Mouse (Mus musculus): ENCODE measurements around the gene Rab11fip3. TPM values are rescaled to one million over a fixed set of nuclear protein-coding genes. Genes with fewer than 3 reads are reported as not detected.
"Not testable (repeated sequence)": the region's sequence is repeated elsewhere in the genome, so short reads cannot be mapped to it uniquely, and the experiment has no call there.

Gene Rab11fip3
- polyA plus RNA-seq (2017; shearing (Covaris generic)) = 1 to 10 TPM; 1.8 to 2.3 TPM

DNA sequence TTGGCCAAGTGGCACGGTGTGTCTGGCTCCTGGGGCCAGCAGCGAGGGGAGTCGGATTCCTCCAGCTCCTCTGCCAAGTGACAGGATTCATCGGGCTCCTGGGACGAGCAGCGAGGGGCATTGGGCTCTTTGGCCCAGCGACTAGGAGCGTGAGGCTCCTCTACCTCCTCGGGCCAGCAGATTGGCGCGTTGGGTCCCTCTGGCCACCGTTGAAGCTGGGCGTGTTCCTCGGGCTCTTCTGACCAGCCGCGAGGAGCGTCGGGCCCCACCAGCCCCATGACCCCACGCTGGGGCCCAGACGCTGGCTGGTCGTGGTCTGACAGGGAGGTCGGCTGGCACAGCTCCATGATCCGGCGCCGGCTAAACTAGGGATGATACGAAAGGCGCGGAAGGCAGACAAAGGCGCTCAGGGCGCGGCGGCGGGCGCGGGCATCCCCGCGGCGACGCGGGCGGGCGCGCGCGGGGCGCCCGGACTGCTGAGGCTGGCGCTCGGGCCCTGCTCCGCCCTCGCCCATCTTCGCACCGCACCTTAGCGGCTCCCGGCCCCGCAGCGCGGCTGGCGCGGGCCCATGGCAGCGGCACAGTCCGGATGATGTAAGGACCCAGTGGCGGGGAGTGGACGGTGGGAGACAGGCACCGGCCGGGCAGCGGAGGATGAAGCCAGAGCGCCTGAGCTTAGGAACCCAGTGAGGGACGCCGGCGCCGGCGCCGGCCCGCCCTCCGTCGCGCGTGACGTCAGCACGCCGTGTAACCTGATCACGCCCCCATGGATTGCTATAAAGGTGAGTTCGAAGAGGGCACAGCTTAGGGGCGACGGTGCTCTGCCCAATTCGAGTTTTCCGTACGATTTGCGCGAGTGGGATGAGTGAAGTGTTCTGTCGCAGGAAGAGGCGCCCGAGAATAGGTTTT is at the start of gene Rab11fip3:
Rab11fip3 (minus strand) TSS at position 725 of the 909 bp plus-strand sequence.
- peak; percentile 97 for ATAC-seq

GRCm38 (mm10) chr17:26116503-26117258 is 47.3 kb upstream of the Rab11fip3 start:
- no peak for ATAC-seq

- ATAC-seq = no peak
These were observed 46.7 kb upstream of the Rab11fip3 start for GRCm38 (mm10) chr17:26115956-26116487.

- ATAC-seq = no peak
These were observed 46.0 kb upstream of the Rab11fip3 start for GRCm38 (mm10) chr17:26115205-26115898.

- not testable (repeated sequence) for ATAC-seq
These were observed 45.1 kb upstream of the Rab11fip3 start for GRCm38 (mm10) chr17:26114461-26114860.

DNA sequence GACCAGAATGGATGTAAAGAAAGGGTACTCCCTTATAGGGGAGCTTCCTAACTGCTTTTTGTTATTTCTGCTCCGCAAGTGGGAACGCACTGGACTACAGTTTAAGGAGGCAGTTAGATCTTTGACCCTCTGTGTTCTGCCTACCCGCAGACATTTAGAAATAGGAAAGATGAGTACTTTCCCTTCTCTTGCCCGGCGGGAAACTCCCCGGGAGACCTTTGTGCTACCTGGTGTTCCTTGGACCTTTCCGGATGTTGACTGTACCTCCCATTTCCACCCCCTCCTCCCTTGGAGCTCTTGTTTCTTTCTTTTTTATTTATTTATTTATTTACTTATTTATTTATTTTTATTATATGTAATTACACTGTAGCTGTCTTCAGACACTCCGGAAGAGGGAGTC is 44.7 kb upstream of the Rab11fip3 start:
- ATAC-seq = no peak

DNA sequence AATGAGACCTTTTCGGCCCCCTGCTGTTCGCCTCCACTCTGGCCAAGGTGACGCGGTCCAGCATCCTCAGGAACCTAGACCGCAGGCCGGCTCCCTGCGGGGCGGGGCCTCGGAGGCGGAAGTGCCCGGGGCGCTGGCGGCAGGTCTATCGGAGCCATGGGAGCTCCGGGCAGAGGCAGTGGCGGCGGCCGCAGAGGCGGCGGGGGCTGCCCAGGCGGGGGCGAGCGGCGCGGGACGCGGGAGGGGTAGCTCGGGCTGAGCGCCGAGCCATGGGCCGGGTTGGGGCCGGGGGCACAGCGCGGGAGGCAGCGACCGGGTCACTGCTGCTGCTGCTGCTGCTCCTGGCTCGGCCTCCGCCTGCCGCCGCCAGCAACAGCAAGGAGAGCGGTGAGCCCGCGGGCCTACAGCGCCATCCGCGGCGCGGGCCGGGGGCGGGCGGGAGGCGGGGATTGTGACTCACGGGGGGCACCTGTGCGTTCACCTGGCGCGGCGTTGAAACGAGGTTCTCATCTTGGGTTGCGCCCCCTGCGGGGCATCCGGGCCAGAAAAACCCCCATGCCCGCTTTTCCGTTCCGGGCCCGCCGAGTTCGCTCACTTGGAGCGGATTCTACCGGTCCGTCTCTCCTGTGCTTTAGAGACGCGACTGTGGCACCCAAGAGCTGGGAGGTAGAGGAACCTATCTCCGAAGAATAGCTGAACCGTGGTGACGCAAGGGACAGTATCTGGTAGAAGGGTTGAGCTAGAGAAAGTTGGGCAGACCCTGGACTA is 44.0 kb upstream of the Rab11fip3 start, which contains the start of gene Tmem8:
Tmem8 (plus strand) TSS at position 119 of the 768 bp plus-strand sequence.
- ATAC-seq = peak; percentile 82

GRCm38 (mm10) chr17:26112751-26113150 is 43.4 kb upstream of the Rab11fip3 start:
- ATAC-seq = peak; percentile 25

DNA sequence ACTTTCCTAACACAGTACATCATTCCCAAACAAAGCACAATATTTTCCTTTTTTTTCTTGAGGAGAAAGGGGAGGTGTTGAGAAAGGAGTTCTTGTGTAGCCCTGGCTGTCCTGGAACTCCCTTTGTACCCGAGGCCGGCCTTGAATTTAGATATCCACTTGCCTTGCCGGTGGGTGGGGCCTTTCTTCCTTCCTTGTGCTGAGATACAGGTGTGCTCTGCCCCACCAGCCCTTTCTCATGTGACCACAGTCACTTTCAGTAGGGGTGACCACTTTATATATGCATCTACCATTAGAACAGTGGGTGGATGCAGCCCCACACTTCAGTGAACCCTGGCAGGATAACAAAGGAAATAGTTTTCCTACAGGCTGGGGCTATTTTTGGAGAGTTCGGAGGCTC is 42.4 kb upstream of the Rab11fip3 start:
- no peak for ATAC-seq

- no peak for ATAC-seq
These were observed 41.7 kb upstream of the Rab11fip3 start for GRCm38 (mm10) chr17:26111024-26111423.

GRCm38 (mm10) chr17:26110156-26110555 is 40.8 kb upstream of the Rab11fip3 start:
- no peak for ATAC-seq

- no peak for ATAC-seq
These were observed 36.3 kb upstream of the Rab11fip3 start for GRCm38 (mm10) chr17:26105619-26106018.

DNA sequence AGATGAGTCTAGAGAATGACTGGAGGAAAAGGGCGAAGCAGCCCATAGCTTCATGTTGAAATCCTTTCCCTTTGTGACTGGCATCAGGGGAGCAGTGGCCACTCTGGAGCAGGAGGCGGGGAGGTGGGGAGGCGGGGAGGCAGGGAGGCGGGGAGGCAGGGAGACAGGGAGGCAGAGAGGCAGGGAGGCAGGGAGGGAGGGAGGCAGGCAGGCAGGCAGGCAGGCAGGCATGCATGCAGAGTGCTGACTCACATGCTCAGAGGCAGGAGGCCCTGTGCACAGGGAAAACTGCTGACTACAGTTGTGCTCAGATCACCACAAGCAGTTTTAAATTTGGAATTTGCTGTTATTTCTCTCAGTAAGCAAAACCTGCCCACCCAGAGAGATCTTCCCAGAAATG is 32.1 kb upstream of the Rab11fip3 start:
- ATAC-seq = no peak

- ATAC-seq = no peak
These were observed 30.8 kb upstream of the Rab11fip3 start for GRCm38 (mm10) chr17:26100166-26100565.

GRCm38 (mm10) chr17:26099316-26099715 is 30.0 kb upstream of the Rab11fip3 start:
- ATAC-seq = peak; percentile 53

DNA sequence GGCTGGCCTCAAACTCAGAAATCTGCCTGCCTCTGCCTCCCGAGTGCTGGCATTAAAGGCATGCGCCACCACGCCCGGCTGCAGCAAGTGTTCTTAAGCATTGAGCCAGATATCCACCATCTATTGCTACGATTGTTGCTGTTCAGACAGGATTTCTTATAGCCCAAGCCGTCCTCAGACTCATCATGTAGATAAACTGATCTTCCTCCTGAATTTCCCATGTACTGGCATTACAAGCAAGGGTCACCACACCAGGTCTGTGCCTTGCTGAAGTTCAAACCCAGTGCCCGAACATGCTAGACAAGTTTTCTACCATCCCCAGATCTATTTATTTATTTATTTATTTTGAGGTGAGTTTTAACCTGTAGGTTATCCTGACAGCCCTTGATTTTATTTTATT is 29.1 kb upstream of the Rab11fip3 start:
- ATAC-seq = no peak

GRCm38 (mm10) chr17:26095121-26095740 is 25.9 kb upstream of the Rab11fip3 start, which contains the start of gene Nme4:
Nme4 (minus strand) TSS chr17:26095602.
- no peak for ATAC-seq

- ATAC-seq = no peak
These were observed 25.3 kb upstream of the Rab11fip3 start for GRCm38 (mm10) chr17:26094531-26095110.

DNA sequence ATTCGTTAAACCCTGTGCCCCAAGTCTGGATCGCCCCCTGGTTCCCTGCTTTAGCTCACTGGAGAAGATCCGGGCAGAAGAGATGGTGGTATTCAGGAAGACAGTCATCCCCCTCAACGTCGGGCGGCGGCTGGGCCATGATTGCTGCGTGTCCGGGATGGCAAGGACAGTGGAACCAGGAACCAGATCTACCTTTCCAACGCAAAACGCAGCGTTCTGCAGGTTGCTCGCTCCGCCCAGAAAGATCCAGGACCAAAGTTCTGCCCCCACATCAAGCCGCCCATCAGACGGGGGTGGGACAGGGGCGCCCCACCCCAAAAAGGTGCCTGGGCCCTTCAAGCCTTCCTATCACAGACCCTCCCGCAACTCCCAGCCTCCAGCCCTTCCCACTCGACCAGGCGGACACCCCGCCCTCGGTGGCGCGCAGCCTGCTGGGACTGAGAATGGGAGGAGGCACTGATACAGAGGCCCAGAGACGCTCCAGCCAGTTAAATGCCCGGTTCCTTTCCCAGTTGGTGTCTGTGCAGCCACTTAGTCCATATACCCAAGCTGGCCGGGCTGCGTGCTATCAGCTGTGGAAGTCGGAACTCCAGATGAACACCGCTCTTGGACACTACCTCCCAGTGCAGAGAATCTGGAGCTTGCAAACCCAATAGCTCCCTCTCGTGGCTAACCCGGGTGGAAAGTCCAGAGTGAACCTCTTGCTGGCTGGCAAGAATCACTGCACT is 20.7 kb upstream of the Rab11fip3 start, which contains the start of gene Decr2:
Decr2 (minus strand) TSS at position 433 of the 728 bp plus-strand sequence.
- ATAC-seq = peak; percentile 85

GRCm38 (mm10) chr17:26087059-26087564 is 17.8 kb upstream of the Rab11fip3 start:
- no peak for ATAC-seq

Measured in CD4-positive, CD25-positive, alpha-beta regulatory T cell, adult 4 months (primary cell).